Mouse (Mus musculus) embryonic facial prominence, embryonic 11.5 days (tissue): ENCODE data around the gene Gm7029. TPM values are rescaled to one million over a fixed set of nuclear protein-coding genes. Genes with fewer than 3 reads are reported as not detected.

ENCODE experiments used
- microRNA-seq: library from miRNA; unstranded; fragments of <30 nt; microRNA quantifications from one replicate; pipeline ENCODE4, GENCODE M21; 2016; ENCODE audit warnings: borderline number of aligned reads
- polyA plus RNA-seq: library from polyadenylated mRNA; unstranded; fragments of >200 nt; fragmentation: Nextera tagmentation; extraction: Ambion mirVana; gene quantifications from 2 replicates; pipeline ENCODE4 v1.2.1, GENCODE M21; 2014

Gene Gm7029
- polyA plus RNA-seq, 1 experiment from 2014 or later: not detected

Small RNA genes lying within 50 kb of the gene (microRNA-seq; reads per million reads assigned to microRNA genes)
- not detected for gene Gm27740

Other genes with a start within 250 kb of the Gm7029 start
- gene Zfp414, start 244.7 kb upstream of the Gm7029 start, polyA plus RNA-seq: 53.3 and 60.0 TPM in 2 replicates
- gene Pram1, start 235.8 kb upstream of the Gm7029 start, polyA plus RNA-seq: 0.32 and 0.61 TPM in 2 replicates
- gene Hnrnpm, start 187.0 kb upstream of the Gm7029 start, polyA plus RNA-seq: 613 and 725 TPM in 2 replicates
- 30.0 and 32.7 TPM in 2 replicates for gene March2, start 155.2 kb upstream of the Gm7029 start, polyA plus RNA-seq
- 255 and 273 TPM in 2 replicates for gene Rab11b, start 113.3 kb upstream of the Gm7029 start, polyA plus RNA-seq
- 44.5 and 48.9 TPM in 2 replicates for gene Angptl4, start 92.0 kb upstream of the Gm7029 start, polyA plus RNA-seq
- gene Kank3, start 63.3 kb upstream of the Gm7029 start, polyA plus RNA-seq: 18.2 and 25.1 TPM in 2 replicates
- gene Rps28, start 49.3 kb upstream of the Gm7029 start, polyA plus RNA-seq: 824 and 897 TPM in 2 replicates
- 392 and 414 TPM in 2 replicates for gene Ndufa7, start 49.3 kb upstream of the Gm7029 start, polyA plus RNA-seq
- 76.2 and 80.9 TPM in 2 replicates for gene Cd320, start 30.7 kb upstream of the Gm7029 start, polyA plus RNA-seq
- gene Kifc1, start 16.8 kb downstream of the Gm7029 start, polyA plus RNA-seq: 9.4 and 13.4 TPM in 2 replicates
- gene Platr17, start 31.3 kb downstream of the Gm7029 start, polyA plus RNA-seq: 0.36 TPM in 2 replicates
- gene Daxx, start 35.6 kb downstream of the Gm7029 start, polyA plus RNA-seq: 55.0 and 59.9 TPM in 2 replicates
- gene Tapbp, start 42.1 kb downstream of the Gm7029 start, polyA plus RNA-seq: 11.3 and 12.8 TPM in 2 replicates
- 7.3 and 8.4 TPM in 2 replicates for gene Zbtb22, start 42.1 kb downstream of the Gm7029 start, polyA plus RNA-seq
- gene Rgl2, start 55.7 kb downstream of the Gm7029 start, polyA plus RNA-seq: 26.0 and 26.3 TPM in 2 replicates
- gene Pfdn6, start 66.5 kb downstream of the Gm7029 start, polyA plus RNA-seq: 202 and 211 TPM in 2 replicates
- gene Wdr46, start 66.8 kb downstream of the Gm7029 start, polyA plus RNA-seq: 25.2 and 28.6 TPM in 2 replicates
- gene B3galt4, start 77.7 kb downstream of the Gm7029 start, polyA plus RNA-seq: 2.9 and 3.2 TPM in 2 replicates
- gene Vps52, start 82.0 kb downstream of the Gm7029 start, polyA plus RNA-seq: 26.9 and 27.7 TPM in 2 replicates
- gene Rps18, start 82.2 kb downstream of the Gm7029 start, polyA plus RNA-seq: 1,395 and 1,560 TPM in 2 replicates
- gene H2-K1, start 126.5 kb downstream of the Gm7029 start, polyA plus RNA-seq: 7.5 and 7.6 TPM in 2 replicates
- gene Ring1, start 150.8 kb downstream of the Gm7029 start, polyA plus RNA-seq: 3.8 and 6.6 TPM in 2 replicates
- gene H2-Ke6, start 154.2 kb downstream of the Gm7029 start, polyA plus RNA-seq: 43.0 and 46.3 TPM in 2 replicates
- 72.1 and 78.3 TPM in 2 replicates for gene Slc39a7, start 157.8 kb downstream of the Gm7029 start, polyA plus RNA-seq
- gene Rxrb, start 158.0 kb downstream of the Gm7029 start, polyA plus RNA-seq: 14.9 and 15.8 TPM in 2 replicates
- gene Col11a2, start 165.6 kb downstream of the Gm7029 start, polyA plus RNA-seq: 0.70 and 1.0 TPM in 2 replicates
- gene H2-Oa, start 218.5 kb downstream of the Gm7029 start, polyA plus RNA-seq: 0.20 and 0.26 TPM in 2 replicates
- 9.4 and 9.7 TPM in 2 replicates for gene H2-DMa, start 245.7 kb downstream of the Gm7029 start, polyA plus RNA-seq
- gene Brd2, start 248.8 kb downstream of the Gm7029 start, polyA plus RNA-seq: 95.9 and 114 TPM in 2 replicates